Mouse (Mus musculus) gastrocnemius, adult 18-20 months (tissue): ENCODE measurements at regions not wholly inside any gene's neighbourhood (a gene's known extent, or its start where the extent isn't known, plus 50 kb on each side); places are given as distances from the start of the nearest gene placed in this dataset.

Experiments
- DNase-seq: peaks from one replicate; pipeline ENCODE4 v3.0.0; 2021; ENCODE audit warnings: low spot score

- no peak for DNase-seq
Observed at GRCm38 (mm10) chr2:167783374-167783773, 93.8 kb upstream of the Tmem189 start.

GRCm38 (mm10) chr2:167782231-167782999 lies 92.8 kb upstream of the Tmem189 start:
- no peak for DNase-seq

- DNase-seq, result peak; percentile 61
Observed at GRCm38 (mm10) chr2:167781496-167781895, 91.9 kb upstream of the Tmem189 start.

DNA sequence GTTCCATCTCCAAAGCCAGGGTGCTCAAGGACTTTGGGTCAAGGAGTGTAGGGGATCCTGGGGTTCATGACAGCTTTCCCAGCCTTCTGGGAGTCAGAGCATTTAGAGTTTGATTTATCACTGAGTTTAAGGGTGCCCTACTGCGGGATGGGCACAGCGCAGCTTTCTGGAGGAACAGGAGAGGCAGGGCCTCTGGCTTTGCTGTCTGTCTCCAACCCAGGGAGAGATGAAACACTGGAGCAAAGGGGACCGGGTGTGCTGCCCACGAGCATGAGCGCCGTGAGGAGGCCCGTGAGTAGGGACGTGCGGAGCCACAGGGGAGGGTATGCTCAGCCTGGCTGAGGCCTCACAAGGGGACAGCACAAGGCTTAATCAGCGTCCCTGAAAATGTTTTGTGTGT lies 89.1 kb upstream of the Tmem189 start:
- DNase-seq, result no peak

DNA sequence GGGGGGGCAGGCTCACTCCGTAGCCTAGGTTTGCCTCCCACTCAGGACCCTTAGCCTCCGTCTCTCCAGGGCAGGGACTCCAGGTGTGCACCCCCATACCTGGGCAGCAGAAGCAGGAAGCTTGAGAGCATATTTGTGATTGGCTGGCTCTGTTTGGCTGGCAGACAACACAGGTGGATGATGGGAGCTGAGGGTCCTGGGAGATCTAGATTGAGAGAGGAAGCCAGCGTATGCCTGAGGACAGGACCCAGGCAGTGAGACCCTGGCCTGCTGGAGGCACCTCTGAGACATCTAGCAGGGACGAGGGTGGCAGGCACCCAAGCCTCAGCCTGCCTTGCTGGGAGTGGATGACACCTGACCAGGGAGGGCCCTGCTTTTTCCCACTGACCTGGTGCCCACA lies 88.6 kb upstream of the Tmem189 start:
- DNase-seq, result no peak

GRCm38 (mm10) chr2:167777331-167778085 lies 87.9 kb upstream of the Tmem189 start:
- peak; percentile 91 for DNase-seq

GRCm38 (mm10) chr2:167776251-167777168 lies 86.9 kb upstream of the Tmem189 start:
- no peak for DNase-seq

GRCm38 (mm10) chr2:167775218-167775915 lies 85.7 kb upstream of the Tmem189 start:
- DNase-seq, result peak; percentile 78

- no peak for DNase-seq
Observed at GRCm38 (mm10) chr2:167774806-167775179, 85.2 kb upstream of the Tmem189 start.

- DNase-seq, result peak; percentile 76
Observed at GRCm38 (mm10) chr2:167774166-167774805, 84.7 kb upstream of the Tmem189 start.

- DNase-seq, result no peak
Observed at GRCm38 (mm10) chr2:167772834-167773233, 83.2 kb upstream of the Tmem189 start.

DNA sequence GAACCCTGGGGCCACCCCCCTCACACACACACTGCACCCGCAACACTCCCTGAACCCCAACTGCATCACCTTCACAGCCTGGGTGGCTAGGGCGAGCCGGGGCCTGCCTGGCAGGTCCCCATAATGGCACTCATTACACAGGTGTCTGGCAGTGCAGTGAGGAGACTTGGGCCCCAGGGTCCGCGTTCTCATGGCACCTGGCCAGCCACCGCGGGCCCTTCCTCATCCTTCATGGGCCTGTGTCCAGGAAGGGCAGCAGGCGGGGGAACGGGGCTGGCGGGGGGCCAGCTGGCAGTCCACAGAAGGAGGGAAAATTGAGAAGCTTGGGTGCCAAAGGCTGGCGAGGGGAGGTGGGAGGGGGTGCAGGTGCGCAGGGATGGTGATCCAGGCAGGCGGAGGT lies 78.3 kb upstream of the Tmem189 start:
- DNase-seq, result no peak

- no peak for DNase-seq
Observed at GRCm38 (mm10) chr2:167767371-167767770, 77.7 kb upstream of the Tmem189 start.

DNA sequence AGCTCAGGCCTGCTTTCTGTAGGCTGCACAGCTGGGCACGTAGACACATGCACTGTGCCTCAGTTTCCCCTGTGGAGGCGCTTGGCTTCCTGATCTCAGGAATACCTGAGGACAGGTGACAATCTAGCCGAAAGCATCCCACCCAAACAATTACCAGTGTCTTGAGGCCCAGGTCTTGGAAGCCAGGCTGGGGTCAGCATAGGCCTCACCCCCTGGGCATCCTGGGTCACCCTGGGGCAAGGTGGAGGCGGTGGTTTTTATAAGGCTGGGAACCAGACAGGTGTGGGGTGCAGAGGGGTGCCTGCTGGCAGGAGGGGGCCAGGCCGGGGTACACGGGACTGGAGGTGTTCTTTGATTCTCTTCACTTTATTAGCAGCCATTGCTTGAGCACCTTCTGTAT lies 76.2 kb upstream of the Tmem189 start:
- DNase-seq, result no peak

GRCm38 (mm10) chr2:167765072-167765800 lies 75.6 kb upstream of the Tmem189 start:
- DNase-seq, result peak; percentile 97

DNA sequence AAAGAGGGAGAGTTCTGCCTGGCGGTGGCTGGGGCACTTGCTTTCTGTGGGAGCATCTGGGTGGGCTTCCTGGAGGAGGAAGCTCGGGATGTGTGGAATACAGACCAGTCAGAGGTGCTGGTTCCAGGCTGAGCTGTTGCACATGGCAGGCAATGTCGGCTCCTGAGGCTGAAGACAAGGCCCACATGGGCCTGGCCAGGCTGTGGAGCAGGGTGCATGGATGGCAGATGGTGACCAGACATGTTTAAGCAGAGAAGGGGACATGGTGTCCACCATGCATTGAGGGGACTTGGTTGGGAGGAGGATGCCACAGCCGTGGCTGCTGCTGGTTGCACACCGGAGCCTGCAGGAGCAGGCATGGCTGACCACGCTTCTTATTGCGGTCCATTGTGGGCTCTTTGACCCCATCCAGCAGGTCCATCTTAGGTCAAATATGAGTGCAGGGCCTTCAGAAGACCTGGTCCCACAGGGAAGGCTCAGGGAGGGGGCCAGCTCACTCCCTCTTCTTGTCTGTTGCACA lies 74.3 kb upstream of the Tmem189 start:
- no peak for DNase-seq

DNA sequence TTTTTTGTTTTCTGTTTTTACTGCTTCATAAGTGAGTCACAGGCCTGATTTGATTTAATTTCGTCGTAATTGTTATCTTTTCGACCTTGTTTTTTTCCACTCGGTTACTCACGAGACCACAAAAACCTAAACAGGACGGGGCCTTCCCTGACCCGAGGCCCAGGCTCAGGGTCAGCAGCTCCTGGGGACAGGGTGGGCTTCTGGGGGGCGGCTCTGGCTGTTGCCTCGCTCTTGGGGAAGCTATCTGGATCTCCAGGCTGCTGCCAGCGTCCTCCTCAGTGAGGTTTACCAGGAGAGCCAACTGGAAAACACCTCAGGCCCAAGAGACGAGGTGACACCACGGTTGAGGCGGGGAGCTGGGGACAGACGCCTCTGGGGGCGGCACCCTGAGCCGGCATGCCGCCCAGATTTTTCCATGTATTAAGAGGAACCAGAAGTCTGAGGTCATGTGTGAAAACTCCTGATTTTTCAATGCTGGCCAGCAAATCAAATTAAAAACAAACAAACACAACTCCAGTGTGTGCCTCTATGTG lies 71.8 kb upstream of the Tmem189 start:
- DNase-seq, result no peak

GRCm38 (mm10) chr2:167760681-167761403 lies 71.2 kb upstream of the Tmem189 start:
- peak; percentile 77 for DNase-seq
